24 mouse cellular contexts compared by ENCODE assay signal in the genomic region with DNA sequence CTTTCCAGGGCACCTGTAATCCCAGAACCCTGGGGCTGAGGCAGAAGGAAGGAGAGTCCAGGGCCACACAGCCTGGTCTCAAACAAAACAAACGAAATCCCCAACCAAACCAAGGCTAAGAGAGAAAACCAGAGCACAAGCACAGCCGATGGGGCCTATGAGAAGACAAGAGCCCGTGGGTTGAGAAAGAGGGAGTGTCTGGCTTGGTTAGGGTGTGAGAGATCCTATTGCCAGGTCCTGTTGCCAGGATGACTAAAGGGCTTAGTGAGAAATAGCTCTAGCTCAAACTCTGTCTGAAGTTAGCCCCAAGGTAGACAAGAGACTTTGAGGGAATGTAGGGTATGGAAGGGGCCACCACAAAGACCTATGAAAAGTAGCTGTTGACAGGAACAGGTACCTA. TPM values are rescaled to one million over a fixed set of nuclear protein-coding genes. Genes with fewer than 3 reads are reported as not detected.
DNase-seq lines count a peak whose midpoint lies in the region; ATAC-seq and TF ChIP-seq lines count a peak whose summit lies in the region.
"Had no signal": no experiment of that assay in that cellular context is flagged by ENCODE, and none has a peak within 500 bp of the region (broad histone marks: within the 10 kb centered on the region; RNA-seq: fewer than 3 reads in every experiment).

No protein-coding gene starts in this region.

- H3K9me3 ChIP-seq in stomach, postnatal 0 days (ENCODE audit: control insufficient read depth, low read length) = no peaks in the 10 kb centered on the region
- H3K9me3 ChIP-seq: embryonic facial prominence, embryonic 10.5 days; embryonic facial prominence, embryonic 13.5 days; forebrain, embryonic 12.5 days; forebrain, embryonic 15.5 days; hindbrain, embryonic 12.5 days; hindbrain, embryonic 15.5 days had no signal

- 27% methylated on average over 3 of the region's 3 CpGs for WGBS in stomach, postnatal 0 days

- H3K36me3 ChIP-seq in stomach, postnatal 0 days (ENCODE audit: control insufficient read depth, insufficient read depth, low read length) = no peaks in the 10 kb centered on the region
- H3K36me3 ChIP-seq: embryonic facial prominence, embryonic 10.5 days; embryonic facial prominence, embryonic 13.5 days; forebrain, embryonic 12.5 days; forebrain, embryonic 15.5 days; hindbrain, embryonic 12.5 days; hindbrain, embryonic 15.5 days had no signal

- peaks cover 6% of the 10 kb centered on the region; the same call in 1 of the 2 replicates for H3K4me1 ChIP-seq in stomach, postnatal 0 days (replicated peaks; ENCODE audit: control insufficient read depth, insufficient read depth)
- H3K4me1 ChIP-seq: forebrain, embryonic 15.5 days; hindbrain, embryonic 15.5 days had no signal

- no peak overlapping the region for H3K27ac ChIP-seq in stomach, postnatal 0 days (replicated peaks)
- H3K27ac ChIP-seq: embryonic facial prominence, embryonic 10.5 days; embryonic facial prominence, embryonic 13.5 days; forebrain, embryonic 12.5 days; forebrain, embryonic 15.5 days; heart, adult 2 months; hindbrain, embryonic 12.5 days; hindbrain, embryonic 15.5 days had no signal

- no peak overlapping the region for H3K4me2 ChIP-seq in stomach, postnatal 0 days (replicated peaks; ENCODE audit: low read depth)
- H3K4me2 ChIP-seq: embryonic facial prominence, embryonic 13.5 days; forebrain, embryonic 12.5 days; forebrain, embryonic 15.5 days; heart, embryonic 11.5 days; hindbrain, embryonic 12.5 days; hindbrain, embryonic 15.5 days had no signal

- no peak for ATAC-seq in stomach, postnatal 0 days (ENCODE audit: low FRiP score, low TSS enrichment)
- ATAC-seq: forebrain, embryonic 15.5 days; Patski had no signal

- no peak overlapping the region for H3K9ac ChIP-seq in stomach, postnatal 0 days (ENCODE audit: low read length)
- H3K9ac ChIP-seq: embryonic facial prominence, embryonic 13.5 days; forebrain, embryonic 12.5 days; forebrain, embryonic 15.5 days; hindbrain, embryonic 12.5 days; hindbrain, embryonic 15.5 days had no signal

- H3K4me3 ChIP-seq in stomach, postnatal 0 days (ENCODE audit: low read depth, low read length) = no peak overlapping the region
- H3K4me3 ChIP-seq: embryonic facial prominence, embryonic 10.5 days; embryonic facial prominence, embryonic 13.5 days; erythroblast, embryonic 14.5 days; forebrain, embryonic 12.5 days; forebrain, embryonic 15.5 days; heart, adult 2 months; hindbrain, embryonic 12.5 days; hindbrain, embryonic 15.5 days had no signal

- no peak for TF ChIP-seq CTCF in stomach, postnatal 0 days (IDR thresholded peaks at IDR 0.05; ENCODE audit: low read depth)

- peak; percentile 21 for DNase-seq in lung, postnatal 36 days
- no peak for DNase-seq in lung, adult 18-20 months
- DNase-seq in 3T3-L1 (ENCODE audit: low read depth, low spot score) = peak; percentile 77
- DNase-seq in gonadal fat pad, adult 2 months (ENCODE audit: low read depth) = peak; percentile 37
- DNase-seq in stomach, postnatal 0 days (ENCODE audit: low spot score) = no peak
- DNase-seq in heart, adult 8-10 months (ENCODE audit: low spot score) = no peak
- DNase-seq: adrenal gland, adult 2 months; adrenal gland, postnatal 14 days; cerebellum, adult 11-12 months; cerebellum, adult 8-10 months; cerebellum, postnatal 10 days; cerebellum, postnatal 36 days; embryo, embryonic 11 days; gastrocnemius, postnatal 25 days had no signal

- H3K27me3 ChIP-seq in stomach, postnatal 0 days (ENCODE audit: control insufficient read depth, insufficient read depth, low read length) = no peaks in the 10 kb centered on the region
- H3K27me3 ChIP-seq: embryonic facial prominence, embryonic 13.5 days; forebrain, embryonic 12.5 days; forebrain, embryonic 15.5 days; hindbrain, embryonic 12.5 days; hindbrain, embryonic 15.5 days; Patski had no signal

- TF ChIP-seq EP300 in stomach, postnatal 0 days (optimal IDR thresholded peaks at IDR 0.05) = no peak

RNA-seq across cellular contexts. Expression of a gene that starts 19.3 kb away (rescaled TPM):
- polyA plus RNA-seq in gonadal fat pad, adult 2 months (2012; rRNA removed) = 63.6 and 107 TPM in 2 replicates
- polyA plus RNA-seq in stomach, postnatal 0 days (2015; fragmentation: Nextera tagmentation; extraction: Ambion mirVana) = 9.0 and 13.5 TPM in 2 replicates
- 10 to 100 TPM; 15.9 to 20.8 (median 18.8) TPM for total RNA-seq in heart, adult 8-10 months (2022)

Comparison
In these comparisons a context has a peak if more than half of its experiments do, and no peak if none do; other contexts are left out.
1. DNase-seq: peak in lung, postnatal 36 days (single experiment), 3T3-L1 (single experiment) and gonadal fat pad, adult 2 months (single experiment); none in lung, adult 18-20 months (0 of 2), stomach, postnatal 0 days (single experiment) and heart, adult 8-10 months (single experiment).